Mouse (Mus musculus) urinary bladder, postnatal 10 days (tissue): Measurements from ENCODE around the gene Dmxl2.

ENCODE experiments used
- DNase-seq: peaks from one replicate; pipeline ENCODE4 v3.0.0; 2022; ENCODE audit warnings: low spot score

Gene Dmxl2

GRCm38 (mm10) chr9:54316363-54316762 lies 185.1 kb downstream of the Dmxl2 start:
- DNase-seq, result no peak
